Mouse (Mus musculus): Measurements from ENCODE around the gene Olfr112.
"Not testable (repeated sequence)": the region's sequence is repeated elsewhere in the genome, so short reads cannot be mapped to it uniquely, and the experiment has no call there.

GRCm38 (mm10) chr17:37524612-37525011, 44.6 kb downstream of the Olfr112 start:
- TF ChIP-seq CTCF (IDR thresholded peaks at IDR 0.05; ENCODE audit: insufficient read depth, low read length); POLR2A (IDR thresholded peaks at IDR 0.05; ENCODE audit: borderline replicate concordance, extremely low read depth, low read depth, low read length): not testable (repeated sequence)

All from lung, adult 2 months (tissue).